In the genomic region with DNA sequence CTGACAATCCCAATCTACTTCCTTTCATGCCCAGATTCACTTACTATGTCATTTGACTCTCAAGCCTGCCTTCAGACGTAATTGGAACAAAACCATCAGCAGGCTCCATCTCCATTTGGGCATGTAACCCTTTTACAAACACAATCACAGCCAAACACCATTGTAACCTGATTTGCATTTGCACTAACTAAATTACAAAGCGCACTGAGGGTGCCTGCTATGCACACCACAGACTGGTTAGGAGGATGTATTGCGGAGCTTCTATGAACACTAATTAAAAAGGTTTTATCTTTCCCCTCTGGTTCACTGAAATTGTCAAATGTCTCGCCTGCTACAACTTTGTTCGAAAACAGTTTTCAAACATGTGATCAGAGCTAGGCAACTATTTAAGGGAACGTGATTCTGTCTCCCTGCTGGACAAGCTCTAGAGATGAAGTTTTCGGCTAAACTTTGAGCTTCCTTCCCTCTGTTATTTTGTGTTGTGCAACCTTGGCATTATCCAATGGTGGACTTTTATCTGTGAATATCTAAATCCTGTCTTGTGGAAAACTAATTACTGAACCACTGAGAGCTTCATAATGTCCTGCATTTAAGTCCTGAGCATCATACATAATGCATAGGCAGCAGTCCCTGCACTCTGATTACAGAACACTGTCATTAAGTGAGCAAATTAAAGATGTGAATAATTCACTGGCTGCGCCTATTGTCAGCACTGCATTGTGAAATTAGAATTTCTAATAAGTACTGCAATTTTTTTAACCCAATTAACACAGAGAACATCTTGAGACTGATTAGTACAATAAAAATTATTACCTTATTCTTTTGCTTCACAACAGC, we compare ENCODE assay signal across 12 mouse cellular contexts.
DNase-seq lines count a peak whose midpoint lies in the region; ATAC-seq and TF ChIP-seq lines count a peak whose summit lies in the region.
"Had no signal": no experiment of that assay in that cellular context is flagged by ENCODE, and none has a peak within 500 bp of the region (broad histone marks: within the 10 kb centered on the region; RNA-seq: fewer than 3 reads in every experiment).

No protein-coding gene starts in this region.

- TF ChIP-seq CTCF in stomach, postnatal 0 days (IDR thresholded peaks at IDR 0.05; ENCODE audit: low read depth), result no peak

- no peak overlapping the region for H3K9ac ChIP-seq in forebrain, embryonic 16.5 days (replicated peaks; ENCODE audit: low read depth, low read length)
- no peak overlapping the region for H3K9ac ChIP-seq in midbrain, embryonic 11.5 days (ENCODE audit: low read length)
- H3K9ac ChIP-seq in stomach, postnatal 0 days (ENCODE audit: low read length), result no peak overlapping the region
- H3K9ac ChIP-seq: limb, embryonic 15.5 days had no signal

- peak overlapping the region; percentile 73 for H3K27ac ChIP-seq in forebrain, embryonic 16.5 days (ENCODE audit: low read length)
- no peak overlapping the region for H3K27ac ChIP-seq in midbrain, embryonic 11.5 days (ENCODE audit: low read depth, low read length)
- no peak overlapping the region for H3K27ac ChIP-seq in stomach, postnatal 0 days (replicated peaks)
- H3K27ac ChIP-seq: heart, embryonic 10.5 days; kidney, postnatal 0 days; limb, embryonic 15.5 days had no signal

- peaks cover 4% of the 10 kb centered on the region; the same call in 1 of the 2 replicates for H3K9me3 ChIP-seq in forebrain, embryonic 16.5 days (ENCODE audit: control insufficient read depth, low read length)
- H3K9me3 ChIP-seq in midbrain, embryonic 11.5 days (ENCODE audit: control insufficient read depth, low read length), result no peaks in the 10 kb centered on the region; the same call in 1 of the 2 replicates
- no peaks in the 10 kb centered on the region for H3K9me3 ChIP-seq in stomach, postnatal 0 days (ENCODE audit: control insufficient read depth, low read length)
- H3K9me3 ChIP-seq: G1E; heart, embryonic 10.5 days; limb, embryonic 15.5 days had no signal

- no peaks in the 10 kb centered on the region for H3K36me3 ChIP-seq in forebrain, embryonic 16.5 days (ENCODE audit: control insufficient read depth, insufficient read depth)
- H3K36me3 ChIP-seq in midbrain, embryonic 11.5 days (ENCODE audit: control insufficient read depth, insufficient read depth, low read length), result no peaks in the 10 kb centered on the region
- no peaks in the 10 kb centered on the region for H3K36me3 ChIP-seq in stomach, postnatal 0 days (ENCODE audit: control insufficient read depth, insufficient read depth, low read length)
- H3K36me3 ChIP-seq: G1E; heart, embryonic 10.5 days; limb, embryonic 15.5 days had no signal

- TF ChIP-seq EP300 in stomach, postnatal 0 days (optimal IDR thresholded peaks at IDR 0.05), result no peak

- DNase-seq in frontal cortex, postnatal 36 days (ENCODE audit: low spot score in 2 of 2), result peak; percentile 3 to 7
- no peak for DNase-seq in frontal cortex, postnatal 25 days (ENCODE audit: low spot score in 2 of 2)
- DNase-seq in midbrain, embryonic 11.5 days (ENCODE audit: low spot score, missing footprints), result no peak
- peak; percentile 84 for DNase-seq in retina, postnatal 1 day
- no peak for DNase-seq in cerebellum, adult 9-11 months
- no peak for DNase-seq in heart, adult 11 months
- no peak for DNase-seq in stomach, postnatal 0 days (ENCODE audit: low spot score)

- no peaks in the 10 kb centered on the region for H3K27me3 ChIP-seq in forebrain, embryonic 16.5 days (replicated peaks; ENCODE audit: control insufficient read depth, insufficient read depth, low read length)
- no peaks in the 10 kb centered on the region for H3K27me3 ChIP-seq in midbrain, embryonic 11.5 days (ENCODE audit: control insufficient read depth, insufficient read depth, low read length)
- no peaks in the 10 kb centered on the region for H3K27me3 ChIP-seq in stomach, postnatal 0 days (ENCODE audit: control insufficient read depth, insufficient read depth, low read length)
- H3K27me3 ChIP-seq: limb, embryonic 15.5 days had no signal

- H3K4me3 ChIP-seq in forebrain, embryonic 16.5 days (replicated peaks; ENCODE audit: low read length), result peak overlapping the region; percentile 36
- H3K4me3 ChIP-seq in midbrain, embryonic 11.5 days (ENCODE audit: low read depth, low read length), result 0 out of 2 replicates have a peak overlapping the region, but pooled peaks have one; percentile 6
- no peak overlapping the region for H3K4me3 ChIP-seq in stomach, postnatal 0 days (ENCODE audit: low read depth, low read length)
- H3K4me3 ChIP-seq: heart, embryonic 10.5 days; limb, embryonic 15.5 days had no signal

- peak; percentile 94 for ATAC-seq in forebrain, embryonic 16.5 days
- peak; percentile 86 for ATAC-seq in midbrain, embryonic 11.5 days (ENCODE audit: low FRiP score)
- no peak for ATAC-seq in stomach, postnatal 0 days (ENCODE audit: low FRiP score, low TSS enrichment)

- peak overlapping the region; percentile 37 for H3K4me2 ChIP-seq in forebrain, embryonic 16.5 days (ENCODE audit: low read length)
- peak overlapping the region; percentile 21 for H3K4me2 ChIP-seq in midbrain, embryonic 11.5 days
- H3K4me2 ChIP-seq in stomach, postnatal 0 days (replicated peaks; ENCODE audit: low read depth), result no peak overlapping the region
- H3K4me2 ChIP-seq: limb, embryonic 15.5 days had no signal

- H3K4me1 ChIP-seq in forebrain, embryonic 16.5 days (replicated peaks; ENCODE audit: control insufficient read depth, insufficient read depth, low read length), result peaks cover 9% of the 10 kb centered on the region
- H3K4me1 ChIP-seq in midbrain, embryonic 11.5 days (ENCODE audit: control insufficient read depth, insufficient read depth, low read length), result peaks cover 9% of the 10 kb centered on the region; the same call in 1 of the 2 replicates
- no peaks in the 10 kb centered on the region for H3K4me1 ChIP-seq in stomach, postnatal 0 days (replicated peaks; ENCODE audit: control insufficient read depth, insufficient read depth)
- H3K4me1 ChIP-seq: heart, embryonic 10.5 days; limb, embryonic 15.5 days had no signal

- WGBS in forebrain, embryonic 16.5 days, result 5% methylated on average over 8 of the region's 8 CpGs
- 34% methylated on average over 8 of the region's 8 CpGs for WGBS in midbrain, embryonic 11.5 days
- WGBS in stomach, postnatal 0 days, result 68% methylated on average over 8 of the region's 8 CpGs

Comparison
In these comparisons a context has a peak if more than half of its experiments do, and no peak if none do; other contexts are left out.
1. DNase-seq: peak in frontal cortex, postnatal 36 days (2 of 2) and retina, postnatal 1 day (single experiment); none in frontal cortex, postnatal 25 days (0 of 2), midbrain, embryonic 11.5 days (single experiment), cerebellum, adult 9-11 months (single experiment), heart, adult 11 months (single experiment) and stomach, postnatal 0 days (single experiment).